Mouse (Mus musculus): ENCODE results near the gene Anp32a. TPM values are rescaled to one million over a fixed set of nuclear protein-coding genes. Genes with fewer than 3 reads are reported as not detected.

Gene Anp32a
- 100 to 1,000 TPM; 270 to 271 TPM for total RNA-seq (2021)

- peak; percentile 99 for DNase-seq (ENCODE audit: low spot score in 2 of 2)
- intact Hi-C loops (cut with DNase I), result loop anchor here (5.0 kb wide), 1 partner anchor 211 kb away; no protein-coding TSS in a partner anchor
Observed at GRCm38 (mm10) chr9:62341123-62341486, at the start of gene Anp32a. TSS of gene Anp32a (plus strand) at chr9:62341293.

- intact Hi-C loops (cut with DNase I), result loop anchor here (1.0 to 10.0 kb wide), 3 partner anchors 78 to 258 kb away; no protein-coding TSS in a partner anchor
Observed at GRCm38 (mm10) chr9:62295006-62295698, 45.9 kb upstream of the Anp32a start.

GRCm38 (mm10) chr9:62296891-62297290, 44.2 kb upstream of the Anp32a start:
- no peak for DNase-seq (ENCODE audit: low spot score in 2 of 2)
- intact Hi-C loops (cut with DNase I), result loop anchor here (10.0 kb wide), 1 partner anchor 118 kb away; no protein-coding TSS in a partner anchor

More at GRCm38 (mm10) chr9:62295006-62295698, 45.9 kb upstream of the Anp32a start:
- DNase-seq (ENCODE audit: low spot score in 2 of 2), result peak; percentile 84 to 91

- intact Hi-C loops (cut with DNase I), result no loop called here
- DNase-seq (ENCODE audit: low spot score in 2 of 2), result peak; percentile 14 to 67
Observed at GRCm38 (mm10) chr9:62315556-62315955, 25.5 kb upstream of the Anp32a start.

GRCm38 (mm10) chr9:62318729-62319128, 22.4 kb upstream of the Anp32a start:
- intact Hi-C loops (cut with DNase I), result no loop called here
- no peak for DNase-seq (ENCODE audit: low spot score in 2 of 2)

GRCm38 (mm10) chr9:62323816-62324215, 17.3 kb upstream of the Anp32a start:
- no peak for DNase-seq (ENCODE audit: low spot score in 2 of 2)
- intact Hi-C loops (cut with DNase I), result no loop called here

GRCm38 (mm10) chr9:62325965-62326364, 15.1 kb upstream of the Anp32a start:
- intact Hi-C loops (cut with DNase I), result no loop called here
- no peak for DNase-seq (ENCODE audit: low spot score in 2 of 2)

- intact Hi-C loops (cut with DNase I), result no loop called here
- DNase-seq (ENCODE audit: low spot score in 2 of 2), result no peak
Observed at GRCm38 (mm10) chr9:62334298-62334825, 6.7 kb upstream of the Anp32a start.

- intact Hi-C loops (cut with DNase I), result no loop called here
- no peak for DNase-seq (ENCODE audit: low spot score in 2 of 2)
Observed at GRCm38 (mm10) chr9:62335396-62335795, 5.7 kb upstream of the Anp32a start.

GRCm38 (mm10) chr9:62337924-62338635, 3.0 kb upstream of the Anp32a start:
- no peak for DNase-seq (ENCODE audit: low spot score in 2 of 2)
- intact Hi-C loops (cut with DNase I), result no loop called here

- no peak for DNase-seq (ENCODE audit: low spot score in 2 of 2)
- intact Hi-C loops (cut with DNase I), result no loop called here
Observed at GRCm38 (mm10) chr9:62338636-62339191, 2.4 kb upstream of the Anp32a start.

- peak in 1 of 2 experiments; percentile 32 for DNase-seq (ENCODE audit: low spot score in 2 of 2)
- intact Hi-C loops (cut with DNase I), result loop anchor here (5.0 kb wide), 1 partner anchor 212 kb away; no protein-coding TSS in a partner anchor
Observed at GRCm38 (mm10) chr9:62340301-62341122, 581 bp upstream of the Anp32a start.

- intact Hi-C loops (cut with DNase I), result loop anchor here (5.0 kb wide), 1 partner anchor 210 kb away; no protein-coding TSS in a partner anchor
- peak in 1 of 2 experiments; percentile 47 for DNase-seq (ENCODE audit: low spot score in 2 of 2)
Observed at GRCm38 (mm10) chr9:62341701-62342440, 778 bp downstream of the Anp32a start.

- intact Hi-C loops (cut with DNase I), result loop anchor here (1.0 to 5.0 kb wide), 2 partner anchors 21 to 210 kb away; no protein-coding TSS in a partner anchor
- peak; percentile 56 to 57 for DNase-seq (ENCODE audit: low spot score in 2 of 2)
Observed at GRCm38 (mm10) chr9:62342441-62343191, 1.5 kb downstream of the Anp32a start.

GRCm38 (mm10) chr9:62343192-62343903, 2.3 kb downstream of the Anp32a start:
- DNase-seq (ENCODE audit: low spot score in 2 of 2), result peak; percentile 74 to 78
- intact Hi-C loops (cut with DNase I), result loop anchor here (1.0 to 5.0 kb wide), 2 partner anchors 20 to 209 kb away; no protein-coding TSS in a partner anchor

- peak; percentile 64 to 77 for DNase-seq (ENCODE audit: low spot score in 2 of 2)
- intact Hi-C loops (cut with DNase I), result loop anchor here (1.0 to 5.0 kb wide), 3 partner anchors 19 to 208 kb away; no protein-coding TSS in a partner anchor
Observed at GRCm38 (mm10) chr9:62343904-62344491, 2.9 kb downstream of the Anp32a start.

GRCm38 (mm10) chr9:62344545-62344944, 3.5 kb downstream of the Anp32a start:
- peak in 1 of 2 experiments; percentile 65 for DNase-seq (ENCODE audit: low spot score in 2 of 2)
- intact Hi-C loops (cut with DNase I), result loop anchor here (1.0 to 5.0 kb wide), 2 partner anchors 71 to 208 kb away; no protein-coding TSS in a partner anchor
